Mouse (Mus musculus) C2C12 (cell line): Measurements from ENCODE around the gene Sgk1. TPM values are rescaled to one million over a fixed set of nuclear protein-coding genes. Genes with fewer than 3 reads are reported as not detected.

Experiments
- H3K27me3 ChIP-seq: one replicate; pipeline ENCODE4 v1.6.1; 2011; ENCODE audit not compliant: control insufficient read depth, insufficient read depth, insufficient read length
- H3K36me3 ChIP-seq: one replicate; pipeline ENCODE4 v1.6.1; 2011; ENCODE audit not compliant: control insufficient read depth, insufficient read depth
- H3K4me3 ChIP-seq: one replicate; pipeline ENCODE4 v1.5.1; 2011; ENCODE audit warnings: mild to moderate bottlenecking, control low read depth; ENCODE audit not compliant: poor library complexity, insufficient read depth, severe bottlenecking
- H3K79me2 ChIP-seq: one replicate; pipeline ENCODE4 v1.6.1; 2011; ENCODE audit not compliant: control insufficient read depth, insufficient read depth
- H3K79me3 ChIP-seq: one replicate; pipeline ENCODE4 v1.6.1; 2011; ENCODE audit warnings: low read depth, control low read depth
- H3ac ChIP-seq: one replicate; pipeline ENCODE3; 2011; ENCODE audit warnings: low read depth; ENCODE audit not compliant: control insufficient read depth, insufficient read length
- CEBPB ChIP-seq: IDR thresholded peaks from one replicate; pipeline ENCODE4 v1.6.1; 2011; ENCODE audit warnings: low read depth, mild to moderate bottlenecking, control low read depth, moderate library complexity
- CTCF ChIP-seq: IDR thresholded peaks from one replicate; pipeline ENCODE4 v1.5.1; 2011; ENCODE audit not compliant: control insufficient read depth, insufficient read depth, insufficient read length
- FOSL1 ChIP-seq: IDR thresholded peaks from one replicate; pipeline ENCODE4 v1.8.0; 2011; ENCODE audit warnings: mild to moderate bottlenecking, low read length; ENCODE audit not compliant: poor library complexity, insufficient read depth, severe bottlenecking
- MAX ChIP-seq: IDR thresholded peaks from one replicate; pipeline ENCODE4 v1.6.1; 2011; ENCODE audit warnings: mild to moderate bottlenecking, control low read depth
- MYOD1 ChIP-seq: IDR thresholded peaks from one replicate; pipeline ENCODE4 v1.6.1; 2011; ENCODE audit warnings: low read depth; ENCODE audit not compliant: control insufficient read depth, insufficient read length
- MYOG ChIP-seq: IDR thresholded peaks from one replicate; pipeline ENCODE4 v1.6.1; 2011; ENCODE audit not compliant: control insufficient read depth, insufficient read length; ENCODE audit errors: extremely low read depth
- USF1 ChIP-seq: IDR thresholded peaks from one replicate; pipeline ENCODE4 v1.6.1; 2011; ENCODE audit warnings: low read depth, mild to moderate bottlenecking, control low read depth, moderate library complexity
- polyA plus RNA-seq: library from polyadenylated mRNA; unstranded; fragments of >200 nt; fragmentation: generic; extraction: Trizol; gene quantifications from one replicate; pipeline ENCODE4 v1.2.1, GENCODE M21; 2012; ENCODE audit warnings: missing spikeins

Sgk1 gene
- polyA plus RNA-seq, 1 experiment: 35.1 TPM

DNA sequence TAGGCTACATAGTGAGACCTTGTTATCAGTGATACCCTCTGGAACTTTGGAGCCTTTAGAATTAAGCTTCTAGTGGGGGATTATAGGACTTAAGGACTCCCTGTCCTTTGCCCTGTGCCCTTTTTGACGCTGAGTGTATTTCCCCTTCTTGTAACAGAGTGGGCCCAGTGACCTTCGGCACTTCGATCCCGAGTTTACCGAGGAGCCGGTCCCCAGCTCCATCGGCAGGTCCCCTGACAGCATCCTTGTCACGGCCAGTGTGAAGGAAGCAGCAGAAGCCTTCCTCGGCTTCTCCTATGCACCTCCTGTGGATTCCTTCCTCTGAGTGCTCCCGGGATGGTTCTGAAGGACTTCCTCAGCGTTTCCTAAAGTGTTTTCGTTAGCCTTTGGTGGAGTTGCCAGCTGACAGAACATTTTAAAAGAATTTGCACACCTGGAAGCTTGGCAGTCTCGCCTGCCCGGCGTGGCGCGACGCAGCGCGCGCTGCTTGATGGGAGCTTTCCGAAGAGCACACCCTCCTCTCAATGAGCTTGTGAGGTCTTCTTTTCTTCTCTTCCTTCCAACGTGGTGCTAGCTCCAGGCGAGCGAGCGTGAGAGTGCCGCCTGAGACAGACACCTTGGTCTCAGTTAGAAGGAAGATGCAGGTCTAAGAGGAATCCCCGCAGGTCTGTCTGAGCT is 116.7 kb downstream of the Sgk1 start:
- Histone ChIP-seq H3K36me3 (peaks cover 51% of the 10 kb centered on the region), H3K79me3 (peaks cover 47% of the 10 kb centered on the region), H3ac (no peak overlapping the region), H3K27me3 (no peaks in the 10 kb centered on the region), H3K79me2 (peaks cover 56% of the 10 kb centered on the region), H3K4me3 (peak overlapping the region; percentile 61)
- TF ChIP-seq CTCF (no peak), MAX (no peak), CEBPB (no peak), USF1 (no peak), MYOD1 (no peak), MYOG (no peak), FOSL1 (no peak)

DNA sequence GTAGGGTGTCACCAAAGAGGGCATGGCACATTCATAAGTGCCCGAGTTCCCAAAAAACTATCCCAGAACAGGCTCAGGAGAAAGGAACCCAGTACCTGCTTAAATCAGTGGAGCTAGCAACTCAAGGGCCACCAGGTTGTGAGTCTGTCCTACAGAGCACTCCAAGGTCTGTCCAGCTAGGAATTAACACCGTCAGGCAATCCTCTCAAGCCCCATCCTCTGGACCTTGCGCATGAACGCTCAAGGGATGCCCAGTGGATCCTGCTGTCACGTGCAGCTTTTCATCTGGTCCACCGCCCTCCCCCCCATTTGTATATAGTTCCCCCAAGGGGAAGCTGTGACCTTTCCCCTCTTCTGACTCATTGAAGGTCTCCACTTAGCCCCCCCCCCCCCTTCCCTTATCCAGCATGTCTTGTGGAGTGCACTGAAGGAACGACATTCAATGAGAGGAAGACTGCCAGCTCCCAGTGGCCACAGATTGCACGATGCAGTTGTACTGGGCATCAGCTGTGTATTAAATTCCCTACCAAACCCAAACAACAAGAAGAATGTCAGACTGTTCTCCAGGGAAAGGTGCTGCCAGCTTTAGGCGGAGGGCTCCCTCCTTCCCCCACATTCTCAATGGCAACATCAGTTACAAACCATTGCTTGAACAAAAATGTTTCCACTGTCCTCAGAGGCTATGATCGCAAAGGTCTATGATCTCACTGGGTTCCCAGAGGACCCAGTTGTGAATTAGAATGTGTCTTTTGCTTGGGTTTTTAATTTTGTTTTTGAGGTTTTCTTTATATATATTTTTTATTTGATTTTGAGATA is 118.7 kb downstream of the Sgk1 start:
- H3K4me3 ChIP-seq: no peak overlapping the region
- H3ac ChIP-seq: peak overlapping the region; percentile 12
- peaks cover 43% of the 10 kb centered on the region for H3K79me2 ChIP-seq
- no peaks in the 10 kb centered on the region for H3K27me3 ChIP-seq
- TF ChIP-seq MYOG: no peak
- no peak for TF ChIP-seq MYOD1
- TF ChIP-seq USF1: no peak
- TF ChIP-seq MAX: no peak
- no peak for TF ChIP-seq FOSL1
- TF ChIP-seq CTCF: no peak
- TF ChIP-seq CEBPB: no peak
- peaks cover 46% of the 10 kb centered on the region for H3K36me3 ChIP-seq
- peaks cover 35% of the 10 kb centered on the region for H3K79me3 ChIP-seq

DNA sequence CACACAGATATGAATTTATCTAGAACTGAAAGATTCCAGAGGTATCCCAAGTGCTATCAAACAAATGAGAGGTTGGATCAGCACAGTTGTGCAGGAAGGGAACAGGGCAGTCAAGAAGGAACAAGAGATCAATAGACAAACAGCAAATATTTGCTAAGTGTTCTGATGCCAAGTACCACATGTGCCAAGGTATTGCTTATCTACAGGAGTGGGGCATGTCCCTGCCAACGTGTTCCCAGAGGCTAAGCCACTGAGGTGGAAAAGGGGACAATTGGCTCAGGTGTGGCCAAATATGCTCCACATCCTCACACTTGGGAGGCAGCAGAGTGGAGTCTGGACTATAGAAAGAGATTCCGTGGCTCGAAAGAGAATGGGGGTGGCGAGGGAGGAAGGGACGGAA is 119.6 kb downstream of the Sgk1 start:
- peaks cover 37% of the 10 kb centered on the region for H3K36me3 ChIP-seq
- peaks cover 26% of the 10 kb centered on the region for H3K79me3 ChIP-seq
- H3K4me3 ChIP-seq: no peak overlapping the region
- H3ac ChIP-seq: no peak overlapping the region
- H3K79me2 ChIP-seq: peaks cover 34% of the 10 kb centered on the region
- no peaks in the 10 kb centered on the region for H3K27me3 ChIP-seq
- TF ChIP-seq MYOD1 (no peak), CTCF (no peak), MAX (no peak), CEBPB (no peak), USF1 (no peak), MYOG (no peak), FOSL1 (no peak)

DNA sequence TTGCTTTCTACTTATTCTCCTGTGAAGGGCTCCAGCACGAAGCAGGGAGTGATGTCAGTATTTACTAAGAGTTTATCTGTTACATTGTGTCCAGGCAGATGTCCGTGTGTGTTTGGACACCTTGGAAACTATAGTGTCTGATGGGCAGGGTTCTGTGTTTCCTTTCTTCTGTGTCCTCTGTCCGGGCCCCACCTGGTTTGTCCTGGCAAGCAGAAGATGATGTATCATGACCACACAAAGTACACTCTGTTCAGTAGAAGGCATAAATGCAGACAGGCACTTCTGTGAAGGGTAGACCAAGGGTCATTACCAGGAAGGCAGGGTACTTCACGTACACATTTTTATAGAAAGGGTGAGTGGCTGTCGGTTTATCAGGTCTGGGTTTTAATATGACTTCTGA is 122.8 kb downstream of the Sgk1 start:
- no peaks in the 10 kb centered on the region for H3K79me3 ChIP-seq
- H3ac ChIP-seq: no peak overlapping the region
- no peak overlapping the region for H3K4me3 ChIP-seq
- no peak for TF ChIP-seq MYOD1
- TF ChIP-seq MYOG: no peak
- no peak for TF ChIP-seq CTCF
- TF ChIP-seq FOSL1: no peak
- TF ChIP-seq MAX: no peak
- no peak for TF ChIP-seq USF1
- no peak for TF ChIP-seq CEBPB
- peaks cover 5% of the 10 kb centered on the region for H3K36me3 ChIP-seq
- no peaks in the 10 kb centered on the region for H3K27me3 ChIP-seq
- peaks cover 2% of the 10 kb centered on the region for H3K79me2 ChIP-seq

DNA sequence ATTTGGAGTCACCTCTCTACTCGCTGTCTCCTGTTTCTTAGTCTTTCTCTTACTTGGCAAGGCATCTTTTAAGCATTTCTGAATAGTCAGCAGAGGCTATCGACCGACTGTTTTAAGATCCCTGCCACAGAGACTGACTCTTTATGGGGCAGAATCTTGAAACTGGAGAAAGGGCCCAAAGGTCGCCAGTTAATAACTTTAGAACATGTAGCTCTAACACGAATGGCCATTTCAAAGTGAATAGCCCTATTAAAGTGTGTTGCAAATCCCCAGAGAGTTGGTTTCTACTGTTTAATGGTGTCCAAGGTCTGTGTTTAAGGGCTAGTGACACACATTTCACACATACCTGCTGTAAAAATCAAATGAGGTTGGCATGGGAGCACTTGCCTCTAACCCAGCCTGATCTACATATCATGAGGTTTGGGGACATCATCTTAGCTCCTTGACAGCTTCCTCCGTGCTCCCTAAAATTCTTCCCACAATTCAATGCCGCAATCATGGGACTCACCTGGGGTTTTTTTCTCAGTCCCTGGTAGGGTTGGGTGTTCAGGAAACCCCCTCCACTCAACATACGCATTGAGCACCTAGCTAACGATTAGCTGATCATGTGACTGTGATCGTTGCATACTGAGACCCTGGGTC is 125.3 kb downstream of the Sgk1 start:
- no peaks in the 10 kb centered on the region for H3K79me3 ChIP-seq
- no peak overlapping the region for H3K4me3 ChIP-seq
- no peak for TF ChIP-seq FOSL1
- TF ChIP-seq MYOG: no peak
- no peak for TF ChIP-seq MYOD1
- TF ChIP-seq USF1: peak; percentile 32
- H3ac ChIP-seq: no peak overlapping the region
- no peaks in the 10 kb centered on the region for H3K27me3 ChIP-seq
- no peaks in the 10 kb centered on the region for H3K79me2 ChIP-seq
- no peaks in the 10 kb centered on the region for H3K36me3 ChIP-seq
